Mouse (Mus musculus) left cerebral cortex, adult 9 months (tissue): Measurements from ENCODE around the gene Ntm.

Experiments used
- DNase-seq, 2 experiments: peaks; one replicate each; pipeline ENCODE4 v3.0.0; 2022; ENCODE audit warnings: low spot score in 2 of 2

Ntm gene

DNA sequence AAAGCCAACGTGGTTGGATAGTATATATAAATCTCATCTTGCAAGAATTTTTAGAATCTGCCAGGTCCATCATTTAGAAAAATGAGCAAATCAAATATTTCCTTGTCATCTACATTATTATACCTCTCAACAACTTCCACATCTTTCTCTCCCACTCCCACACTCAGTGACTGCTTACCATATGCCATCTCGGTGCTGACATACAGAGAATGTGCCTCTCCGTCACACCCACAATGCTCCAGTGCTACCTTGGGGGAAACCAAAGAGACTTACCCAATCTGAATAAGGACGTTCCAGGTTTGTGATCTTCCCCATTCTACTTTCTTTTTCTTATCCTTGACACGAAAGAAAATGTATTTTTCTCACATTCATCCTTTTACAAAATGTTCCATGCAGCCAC lies 75.0 kb downstream of the Ntm start:
- DNase-seq: no peak

DNA sequence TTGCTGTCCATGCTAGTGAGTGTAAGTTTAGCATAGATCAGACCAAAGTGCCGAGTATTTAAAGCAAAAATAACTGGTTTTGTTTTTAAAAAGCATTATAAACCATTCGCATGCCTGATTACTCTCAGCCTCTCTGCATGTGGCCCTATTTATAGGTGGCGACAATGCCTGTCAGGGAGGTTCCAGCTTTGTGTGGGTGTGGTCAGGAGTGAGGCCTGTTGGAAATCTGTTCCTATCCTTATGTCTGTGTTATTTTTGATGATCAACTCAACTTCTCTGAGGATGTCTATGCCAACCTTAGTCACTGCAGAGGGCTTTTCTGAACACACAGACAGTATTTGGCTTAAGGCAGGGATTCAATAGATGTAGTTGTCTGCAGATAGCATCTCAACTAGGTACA lies 78.9 kb downstream of the Ntm start:
- peak in 1 of 2 experiments; percentile 55 for DNase-seq

DNA sequence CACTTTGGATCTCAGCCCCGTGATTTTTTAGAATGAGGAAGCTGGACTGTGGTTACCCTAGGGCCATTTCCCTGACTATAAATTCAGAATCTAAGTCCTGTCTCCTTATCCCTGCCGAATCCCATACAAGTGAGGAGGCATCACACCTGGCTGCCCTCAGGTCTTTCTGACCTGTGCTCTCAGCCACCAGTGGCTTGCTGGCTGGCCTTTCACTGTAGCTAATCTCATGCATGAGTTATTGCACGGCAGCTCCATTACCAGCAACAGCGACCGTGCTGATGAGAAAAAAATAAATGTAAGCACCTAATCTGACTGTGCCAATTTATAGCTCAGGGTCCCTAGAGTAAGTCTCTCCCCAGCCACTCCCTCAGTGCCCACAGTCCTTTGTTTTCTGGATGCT lies 81.3 kb downstream of the Ntm start:
- DNase-seq: no peak

DNA sequence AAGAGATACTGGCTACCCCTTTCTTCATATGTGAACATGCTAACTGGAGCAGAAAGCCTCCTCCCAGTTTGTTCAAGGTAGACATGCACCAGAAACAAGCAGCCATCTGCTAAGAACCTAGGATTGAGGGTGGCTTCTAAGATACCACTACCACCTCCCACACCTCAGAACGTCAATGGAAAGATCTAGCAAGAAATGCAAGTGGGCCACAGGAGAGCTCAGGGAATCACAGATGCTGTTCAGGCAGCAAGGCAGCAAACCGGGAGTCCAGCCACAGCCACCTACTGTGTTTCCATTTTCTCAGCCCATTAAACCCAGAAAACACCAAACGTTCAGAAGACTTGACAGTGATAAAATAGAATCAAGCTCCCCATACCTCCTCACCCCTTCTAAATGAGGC lies 85.4 kb downstream of the Ntm start:
- peak in 1 of 2 experiments; percentile 59 for DNase-seq

DNA sequence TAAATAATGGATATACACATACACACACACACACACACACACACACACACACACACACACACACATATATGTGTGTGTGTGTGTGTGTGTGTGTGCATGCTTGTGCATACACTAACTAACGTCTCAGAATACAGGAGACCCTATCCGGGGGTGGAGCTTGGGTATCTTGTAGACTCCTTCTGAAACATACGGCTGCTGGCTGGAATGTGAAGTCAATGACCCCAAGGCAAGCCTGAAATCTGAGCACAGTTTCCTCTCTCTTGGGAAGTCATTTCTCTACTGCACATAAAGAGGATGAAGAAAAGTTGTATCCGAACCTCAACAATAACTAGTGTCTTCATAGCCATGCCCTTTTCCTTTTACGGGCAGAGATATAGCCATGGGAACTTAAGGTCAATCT lies 95.2 kb downstream of the Ntm start:
- DNase-seq: no peak

DNA sequence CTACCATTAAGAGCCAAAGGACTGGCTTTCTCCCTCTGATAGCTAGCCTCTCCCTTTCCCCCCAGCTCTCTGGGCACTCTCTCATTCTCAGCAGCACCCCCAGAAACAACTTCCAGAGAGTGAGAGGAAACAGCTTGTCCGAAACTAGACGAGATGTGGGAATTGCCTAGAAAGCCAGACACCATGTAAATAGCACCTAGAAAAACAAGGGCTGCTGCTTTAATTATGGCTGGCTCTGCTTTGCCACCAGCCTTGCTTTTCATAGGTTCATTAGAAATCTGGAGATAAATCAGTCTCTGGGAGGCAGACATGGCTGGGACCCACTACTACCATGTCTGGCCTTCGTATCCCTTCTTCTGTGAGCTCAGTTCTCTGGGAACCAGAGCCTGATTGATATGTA lies 96.1 kb downstream of the Ntm start:
- no peak for DNase-seq

DNA sequence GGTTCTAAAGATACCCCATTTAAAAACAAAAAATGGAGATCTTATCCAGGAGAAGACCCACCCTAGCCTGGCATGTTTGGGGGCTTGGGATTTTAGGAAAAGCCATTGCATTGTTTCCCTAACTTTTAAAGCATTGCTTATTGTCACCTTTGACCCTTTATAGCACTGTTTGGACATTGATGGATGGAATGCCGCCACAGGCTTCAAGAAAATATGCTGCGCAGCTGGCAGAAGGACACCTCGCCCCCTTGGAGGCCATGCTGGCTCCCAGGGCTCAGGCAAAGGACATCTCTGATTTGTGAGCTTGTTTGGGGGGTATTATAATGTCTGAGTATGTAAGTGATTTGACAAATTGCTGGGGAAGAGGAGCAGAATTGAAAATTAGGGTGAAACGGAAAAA lies 96.8 kb downstream of the Ntm start:
- no peak for DNase-seq

DNA sequence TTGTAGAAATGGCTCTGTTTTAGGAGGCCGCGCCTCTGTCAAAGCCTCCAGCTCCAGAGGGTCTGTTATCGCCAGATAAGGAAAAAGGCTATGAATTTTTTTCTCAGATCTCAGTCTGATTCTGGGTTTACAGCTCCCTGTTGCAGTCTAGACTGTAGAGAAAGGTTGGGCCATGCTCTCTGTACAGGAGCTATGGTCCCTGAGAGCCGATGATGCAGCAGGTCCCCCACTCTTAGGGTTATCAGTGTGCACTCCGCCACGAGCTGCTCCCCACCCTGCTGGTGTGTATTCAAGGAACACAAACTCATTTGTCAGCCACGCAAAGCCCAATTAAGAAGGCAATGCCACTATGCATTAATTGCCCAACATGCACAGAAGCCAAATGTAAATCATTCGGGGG lies 97.4 kb downstream of the Ntm start:
- no peak for DNase-seq

DNA sequence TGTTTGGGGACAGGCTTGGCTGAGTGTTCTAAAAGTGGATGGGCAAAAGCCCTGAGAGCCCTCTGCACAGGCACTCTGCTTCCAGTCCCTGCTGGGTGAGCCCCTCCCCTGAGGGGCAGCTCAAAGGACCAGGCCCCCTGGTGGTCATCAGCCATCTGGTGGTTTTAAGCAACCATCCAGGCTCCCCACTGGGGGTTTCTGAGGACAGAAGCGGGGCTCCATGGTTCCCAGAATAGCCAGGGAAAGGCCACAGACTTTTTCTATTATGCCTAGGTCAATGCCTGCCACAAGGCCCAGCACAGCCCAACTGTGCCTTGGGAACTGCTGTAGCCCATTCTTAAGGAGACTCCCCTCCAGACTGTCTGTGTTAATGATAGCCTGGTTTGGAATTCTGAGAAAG lies 98.1 kb downstream of the Ntm start:
- DNase-seq: no peak

DNA sequence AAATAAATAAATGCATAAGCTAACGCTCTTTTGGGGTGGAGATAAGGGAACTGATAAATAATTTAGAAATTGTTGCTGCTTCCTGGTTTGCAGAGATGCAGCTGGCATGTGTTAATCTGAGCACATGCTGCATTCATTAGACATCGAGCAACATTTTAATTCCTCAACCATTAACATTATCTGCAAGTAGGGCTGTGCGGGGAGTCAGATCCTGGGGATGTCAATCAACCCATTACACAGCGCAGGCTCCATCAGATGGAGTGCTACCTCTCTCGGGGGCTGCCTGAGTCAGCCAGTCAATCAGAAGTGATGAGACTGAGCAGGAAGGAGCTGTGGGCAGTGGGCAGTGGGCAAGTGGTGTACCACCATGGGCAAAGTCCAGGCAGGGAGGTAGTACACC lies 100.5 kb downstream of the Ntm start:
- no peak for DNase-seq

DNA sequence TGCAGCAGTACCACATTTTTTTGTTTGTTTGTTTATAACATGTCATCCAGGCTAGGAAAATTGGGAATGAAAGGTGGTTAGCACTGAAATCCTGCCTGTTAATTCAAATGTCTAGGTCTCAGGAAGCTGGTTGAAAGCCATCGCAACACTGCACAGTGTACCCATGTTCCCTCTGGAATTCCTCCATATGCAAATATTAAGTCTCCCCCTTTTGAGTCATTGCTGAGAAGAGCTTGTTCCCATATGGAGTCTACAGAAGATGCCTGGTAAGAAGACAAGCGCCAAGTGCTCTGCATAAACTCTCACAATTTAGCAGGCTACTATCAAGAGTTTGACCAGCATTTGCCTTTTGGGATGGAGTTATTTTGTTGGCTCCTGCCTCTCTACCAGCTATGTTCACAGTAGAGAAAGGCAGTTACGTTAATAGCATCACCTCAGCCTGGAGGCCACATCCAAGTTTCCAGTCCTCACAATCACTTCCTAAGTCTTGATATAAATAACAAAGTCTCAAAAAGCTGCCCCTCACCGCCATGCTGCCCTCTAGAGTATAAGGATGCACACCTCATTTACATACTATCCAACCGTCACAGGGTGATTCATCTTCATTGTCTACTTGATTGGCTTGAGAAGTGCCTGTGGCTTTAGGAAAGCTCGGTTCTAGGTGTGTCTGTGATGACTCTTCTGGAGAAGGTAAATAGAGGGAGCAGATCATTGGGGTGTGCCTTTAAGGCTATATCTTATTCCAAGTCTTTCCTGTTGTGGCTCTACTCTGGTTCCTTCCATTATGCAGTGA lies 103.5 kb downstream of the Ntm start:
- DNase-seq: no peak

DNA sequence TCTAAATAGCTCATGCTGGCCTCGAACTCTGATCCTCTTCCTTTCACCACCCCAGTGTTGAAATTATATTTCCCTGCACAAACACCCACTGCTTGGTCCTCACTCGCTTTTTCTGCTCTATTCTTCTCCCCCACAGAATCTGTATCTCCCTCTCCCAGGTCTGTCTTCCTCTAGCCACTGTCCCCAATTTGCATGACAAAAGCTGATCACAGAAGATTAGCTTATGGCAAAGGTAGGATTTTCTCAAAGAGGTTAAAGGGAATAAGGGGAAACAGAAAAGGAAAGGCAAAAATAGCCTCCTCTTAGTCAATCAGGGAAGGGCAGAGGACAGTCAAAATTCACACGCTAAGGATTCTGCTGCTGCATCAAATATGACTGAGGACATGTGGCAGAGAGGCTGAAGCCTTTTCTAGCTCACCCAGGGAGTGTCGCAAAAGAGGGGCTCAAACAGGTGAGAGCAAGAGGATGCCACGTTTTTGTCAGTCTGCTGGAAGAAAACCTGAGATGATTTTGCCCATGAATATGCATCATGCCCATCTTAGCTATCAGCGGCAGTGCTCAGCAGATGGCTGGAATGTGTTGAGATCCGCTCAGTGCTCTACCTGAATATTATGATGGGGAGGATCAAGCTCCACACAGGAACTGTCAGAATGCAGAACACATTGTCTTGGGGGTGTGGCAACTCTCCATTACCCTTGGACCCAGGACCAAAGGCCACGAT lies 114.0 kb downstream of the Ntm start:
- DNase-seq: no peak

DNA sequence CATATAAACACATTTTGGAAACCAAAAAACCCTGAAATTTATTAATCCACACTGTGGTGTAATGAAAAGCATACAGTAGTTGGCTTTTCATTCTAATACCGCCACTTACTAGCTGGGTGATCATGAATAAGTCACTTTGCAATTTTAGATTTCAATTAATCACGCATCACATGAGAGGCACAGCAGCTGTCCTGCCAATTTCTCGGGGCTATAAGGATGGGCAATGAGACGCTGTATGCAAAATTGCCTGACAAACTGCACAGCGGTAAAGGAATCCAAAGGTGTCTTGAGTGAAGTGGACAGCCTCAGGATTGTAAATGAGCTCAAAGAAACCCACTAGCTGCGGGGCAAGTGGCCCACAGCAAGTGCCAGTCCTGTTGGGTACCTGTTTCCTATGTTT lies 125.6 kb downstream of the Ntm start:
- no peak for DNase-seq

DNA sequence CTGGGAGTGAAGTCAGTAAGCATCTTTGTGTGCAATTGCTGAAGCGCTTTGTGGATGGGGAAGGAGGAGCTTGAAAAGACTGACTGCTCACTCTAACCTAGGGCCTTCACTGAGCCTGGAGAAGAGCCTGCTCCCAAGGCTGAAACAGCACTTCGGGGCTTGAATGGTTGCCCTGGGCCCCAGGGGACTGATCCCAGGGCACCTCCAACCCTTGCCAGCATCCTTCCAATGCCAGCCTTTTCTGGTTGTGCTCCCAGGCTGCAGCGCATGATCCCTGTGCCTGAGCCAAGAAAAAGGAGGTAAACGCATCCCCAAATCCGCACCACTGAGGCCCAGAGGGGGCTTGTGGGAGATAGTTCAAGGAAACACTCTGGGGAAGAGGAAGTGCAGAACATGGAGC lies 128.0 kb downstream of the Ntm start:
- DNase-seq: peak in 1 of 2 experiments; percentile 48

DNA sequence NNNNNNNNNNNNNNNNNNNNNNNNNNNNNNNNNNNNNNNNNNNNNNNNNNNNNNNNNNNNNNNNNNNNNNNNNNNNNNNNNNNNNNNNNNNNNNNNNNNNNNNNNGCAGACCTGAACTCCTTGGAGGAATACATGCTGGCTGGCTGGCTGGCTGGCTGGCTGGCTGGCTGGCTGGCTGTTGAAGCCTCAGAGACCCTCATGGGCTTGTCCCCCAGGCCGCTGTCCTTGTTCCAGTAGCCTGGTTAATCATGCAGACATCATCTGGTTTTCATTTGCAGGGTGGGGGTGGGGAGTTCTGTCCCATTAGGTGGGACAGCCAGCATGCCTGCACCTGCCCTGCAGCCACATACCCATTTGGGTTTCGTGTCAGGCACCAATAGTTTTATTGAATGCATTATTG lies 129.2 kb downstream of the Ntm start:
- no peak for DNase-seq

DNA sequence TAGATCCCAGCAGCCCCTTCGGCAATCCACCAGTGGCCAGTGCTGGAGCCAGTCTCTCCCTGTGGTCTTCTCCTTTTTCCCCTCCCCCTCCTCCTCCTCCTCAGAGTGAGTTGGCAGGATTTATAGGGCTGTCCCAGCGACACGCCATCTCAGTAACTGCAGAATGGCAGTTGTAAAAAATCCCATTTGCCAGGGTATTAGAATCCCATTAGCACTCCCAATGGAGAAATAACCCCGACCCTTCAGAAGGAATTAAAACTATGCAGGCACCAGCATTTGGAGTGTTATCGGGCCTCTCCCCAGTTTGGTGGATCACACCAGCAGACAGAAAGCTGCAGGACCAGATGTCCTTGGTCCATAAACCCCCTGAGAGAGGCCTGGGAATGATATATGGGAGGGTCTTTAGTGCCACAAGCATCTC lies 135.7 kb downstream of the Ntm start:
- DNase-seq: no peak

DNA sequence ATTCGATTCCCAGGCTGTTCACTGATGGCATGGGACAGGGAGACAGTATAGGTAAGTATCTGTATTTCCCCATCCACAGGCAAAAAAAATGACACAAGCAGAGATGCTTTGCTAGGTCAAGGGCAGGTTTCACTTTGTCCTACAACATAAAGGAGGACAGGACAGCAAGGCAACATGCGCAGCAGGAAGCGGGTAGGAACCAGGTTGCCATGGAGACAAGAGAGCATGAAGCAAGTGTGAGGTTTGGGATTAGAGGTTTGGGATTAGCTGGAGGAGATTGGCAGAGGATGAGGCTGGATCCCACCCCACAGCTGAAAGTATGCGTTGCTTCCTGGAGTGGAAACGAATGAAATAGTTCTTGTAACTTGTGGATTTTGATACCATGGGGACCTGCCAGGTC lies 137.7 kb downstream of the Ntm start:
- no peak for DNase-seq

DNA sequence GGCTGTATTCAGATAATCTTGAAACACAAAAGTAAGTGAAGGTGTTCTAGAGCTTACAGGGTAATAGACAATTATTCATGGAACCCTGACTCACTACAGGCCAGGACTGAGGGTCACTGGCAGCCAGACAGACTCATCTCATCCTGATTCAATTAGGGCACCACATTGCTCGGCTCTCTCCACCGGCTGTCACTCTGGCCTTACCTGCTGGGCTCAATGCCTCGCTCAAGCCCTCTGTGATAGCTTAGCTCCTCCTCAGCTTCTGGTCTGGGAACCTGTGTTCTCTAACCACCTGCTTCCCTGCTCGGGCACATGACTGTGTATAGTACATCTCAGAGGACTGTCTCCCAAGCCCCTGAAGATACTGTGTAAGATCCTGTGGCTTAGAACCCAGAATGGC lies 139.2 kb downstream of the Ntm start:
- DNase-seq: no peak

DNA sequence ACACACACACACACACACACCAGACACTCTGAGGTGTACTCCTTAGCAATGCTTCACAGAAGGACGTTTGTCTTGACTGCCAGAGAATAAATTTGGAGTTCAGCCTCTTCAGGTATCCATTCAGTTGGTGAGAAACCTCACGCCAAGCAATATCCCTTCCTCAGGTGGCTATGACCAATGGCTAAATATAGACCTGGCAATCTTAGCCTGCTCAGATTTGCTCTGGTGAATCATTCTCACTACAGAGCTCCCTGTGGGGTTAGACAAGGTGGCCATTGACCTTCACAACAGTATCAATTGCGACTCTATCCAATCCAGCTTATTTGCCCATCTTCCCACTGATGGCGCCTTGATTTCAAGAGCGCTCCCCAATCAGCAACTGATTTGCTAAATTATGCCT lies 150.3 kb downstream of the Ntm start:
- no peak for DNase-seq

DNA sequence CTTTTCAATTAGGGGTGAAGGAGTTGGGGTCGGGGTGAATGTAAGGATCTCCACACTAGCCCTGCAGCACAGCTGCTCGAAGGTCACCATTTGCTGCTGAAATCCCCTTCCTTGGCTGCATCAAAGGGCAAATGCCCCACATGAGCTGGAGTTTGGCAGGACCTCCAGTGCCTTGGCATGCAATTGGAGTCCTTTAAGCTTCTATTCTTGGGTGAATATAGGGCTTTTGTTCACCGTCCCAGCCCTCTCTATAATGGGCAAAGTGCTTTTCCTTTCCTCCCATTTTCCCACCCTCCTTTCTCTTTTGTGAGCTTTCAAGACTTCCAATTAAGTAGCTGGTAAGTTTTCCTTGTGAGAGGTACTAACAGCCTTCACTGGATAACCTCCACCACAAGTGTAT lies 156.2 kb downstream of the Ntm start:
- peak in 1 of 2 experiments; percentile 31 for DNase-seq

DNA sequence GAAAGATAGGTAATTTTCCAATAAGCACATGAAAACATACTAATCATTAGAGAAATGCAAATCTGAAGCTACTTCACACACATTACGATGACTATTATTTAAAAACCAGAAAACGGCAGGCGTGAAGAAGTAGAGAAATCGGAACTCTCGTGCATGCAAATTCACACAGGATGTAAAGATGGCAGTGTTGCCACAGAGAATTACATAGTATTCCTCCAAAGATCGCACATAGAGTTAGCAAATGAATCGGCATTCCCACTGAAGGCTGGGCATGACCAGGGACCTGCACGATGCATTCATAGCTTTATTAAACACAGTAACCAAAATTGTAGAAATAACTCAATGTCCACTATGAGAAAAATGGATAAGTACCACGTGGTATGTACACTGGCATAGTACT lies 158.5 kb downstream of the Ntm start:
- no peak for DNase-seq

DNA sequence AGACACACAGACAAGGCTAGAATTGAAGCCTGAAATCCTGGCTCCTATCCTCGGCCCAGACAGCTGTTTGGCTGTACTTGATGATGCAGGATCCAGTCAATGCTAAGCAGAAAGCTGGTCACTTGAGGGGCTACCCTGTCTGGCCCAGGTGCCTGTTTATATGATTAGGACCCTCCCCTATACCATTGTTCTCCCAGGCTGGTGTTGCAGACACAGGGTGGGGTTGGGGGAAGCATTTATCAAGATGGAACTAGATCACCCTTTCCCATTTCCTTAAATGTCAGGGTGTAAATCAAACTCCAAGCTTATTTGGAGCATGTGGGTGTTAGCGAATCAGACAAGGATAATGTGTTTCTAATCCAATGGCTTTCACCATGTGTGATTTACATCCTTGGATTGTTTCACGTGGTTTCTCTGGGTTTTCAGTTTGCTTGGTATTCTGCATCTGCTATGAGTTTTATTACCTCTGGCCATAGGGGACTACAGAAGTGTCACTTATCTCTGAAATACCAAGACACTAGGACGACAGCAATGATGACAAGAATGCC lies 159.1 kb downstream of the Ntm start:
- DNase-seq: no peak
